Mouse (Mus musculus) CD4-positive helper T cell, adult 2 months (primary cell): ENCODE measurements at regions not wholly inside any gene's neighbourhood (a gene's known extent, or its start where the extent isn't known, plus 50 kb on each side); places are given as distances from the start of the nearest gene placed in this dataset.
"Not testable (repeated sequence)": the region's sequence is repeated elsewhere in the genome, so short reads cannot be mapped to it uniquely, and the experiment has no call there.

Experiments used
- DNase-seq: peaks from one replicate; pipeline ENCODE4 v3.0.0-alpha.2; 2012; ENCODE audit warnings: low read depth, missing footprints, low spot score

DNA sequence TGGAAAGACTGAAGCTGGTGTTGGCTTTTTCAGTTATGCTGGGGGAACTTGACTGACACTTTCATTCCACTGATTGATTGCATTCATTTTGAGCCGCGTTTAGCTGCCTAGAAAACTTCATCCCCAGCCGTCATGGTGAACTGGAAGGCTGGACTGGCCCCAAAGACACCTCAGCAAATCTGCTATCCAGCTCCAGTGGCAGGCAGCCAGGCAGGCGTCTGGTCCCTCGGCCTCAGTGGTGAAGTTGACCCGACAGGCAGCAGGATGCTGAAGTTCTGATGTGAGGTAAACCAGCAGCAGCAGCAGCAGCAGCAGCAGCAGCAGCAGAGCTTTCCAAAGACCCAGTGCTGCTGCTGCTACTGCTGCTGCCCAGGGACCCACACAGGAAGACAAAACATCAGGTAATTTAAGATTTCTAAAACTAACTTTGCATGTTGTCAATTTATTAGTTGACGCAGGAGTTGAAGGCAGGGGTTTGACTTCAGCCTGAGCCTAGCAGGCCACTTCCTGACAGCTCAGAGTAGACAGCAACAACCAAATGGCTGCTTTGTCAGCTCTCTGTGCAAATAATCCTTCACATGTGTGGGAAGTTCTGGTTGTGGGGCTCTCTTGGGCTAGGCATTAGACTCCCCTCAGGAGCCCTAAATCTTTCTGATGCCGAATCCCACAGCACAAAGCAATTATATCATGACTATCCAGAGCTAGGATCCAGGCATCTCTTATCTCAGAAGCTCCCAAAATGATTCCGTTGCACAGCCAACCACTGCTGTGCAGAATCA is 200.4 kb upstream of the Nhs start:
- peak; percentile 1 for DNase-seq

DNA sequence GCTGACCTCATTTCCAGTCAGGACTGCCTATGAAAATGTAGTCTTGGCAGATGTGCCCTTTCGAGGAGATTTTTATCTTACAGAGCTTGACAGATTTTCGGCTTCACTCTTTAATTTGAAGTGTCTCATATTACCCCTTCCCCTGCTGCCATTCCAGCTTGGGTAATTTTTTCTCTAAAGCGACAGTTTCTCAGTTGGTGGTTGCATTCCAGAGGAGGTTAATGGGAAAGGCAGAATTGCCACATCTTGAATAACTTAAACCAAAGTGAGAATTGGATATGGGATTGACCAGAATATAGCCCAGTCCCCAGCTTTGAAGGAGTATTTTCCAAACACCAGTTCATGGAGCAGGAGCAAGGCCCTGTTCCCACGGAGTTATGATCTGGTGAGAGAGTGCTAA is 188.8 kb upstream of the Nhs start:
- DNase-seq = no peak

DNA sequence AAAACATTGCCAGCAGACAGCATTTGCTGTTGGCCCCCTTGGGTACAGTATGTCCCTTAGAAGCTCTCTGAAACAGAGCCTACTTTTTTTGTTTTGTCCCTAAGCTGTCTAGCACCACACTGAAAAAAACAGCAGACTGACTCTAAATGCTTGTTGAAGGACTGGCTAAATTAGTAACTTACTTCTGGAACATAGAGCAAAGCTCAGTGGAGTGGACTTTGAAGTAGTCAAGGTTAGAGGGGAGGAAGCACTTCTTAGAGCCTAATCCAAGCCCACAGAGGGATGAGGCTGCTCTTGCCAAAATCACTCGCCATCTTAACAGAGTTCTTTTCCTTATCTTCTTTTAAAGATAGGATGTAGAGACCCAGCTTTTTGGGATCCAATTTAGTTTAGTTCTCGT is 188.4 kb upstream of the Nhs start:
- DNase-seq = no peak

DNA sequence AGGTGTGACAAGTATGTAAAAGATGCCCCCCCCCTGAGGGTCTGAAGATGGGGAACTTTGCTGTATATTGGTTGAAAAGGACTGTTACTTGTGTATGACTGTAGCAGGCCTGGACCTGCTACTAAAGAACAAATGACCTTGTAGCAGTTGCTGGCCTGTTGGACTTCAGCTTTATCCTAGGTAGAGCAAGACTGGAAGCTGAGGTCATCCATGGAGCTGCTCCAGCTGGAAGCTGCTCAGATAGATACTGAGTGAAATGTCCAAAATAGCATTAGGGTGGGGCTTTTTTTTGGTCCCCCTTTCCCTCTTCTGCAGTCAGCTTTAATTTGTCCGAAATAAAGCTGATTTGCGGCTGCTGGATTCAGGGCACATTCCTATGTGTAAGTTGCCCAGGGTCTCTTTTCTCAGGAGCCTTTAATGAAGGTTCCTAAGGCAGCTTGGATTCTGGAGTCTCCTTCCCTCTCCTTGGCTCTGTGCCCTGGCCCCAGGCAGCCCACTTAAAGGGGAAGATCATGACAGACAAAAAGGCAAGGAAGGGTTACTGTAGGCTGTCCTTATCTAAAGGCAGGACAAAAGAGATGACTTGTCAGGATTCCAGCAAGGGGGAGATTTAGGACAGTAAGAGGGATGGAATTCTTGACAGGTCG is 186.1 kb upstream of the Nhs start:
- no peak for DNase-seq

DNA sequence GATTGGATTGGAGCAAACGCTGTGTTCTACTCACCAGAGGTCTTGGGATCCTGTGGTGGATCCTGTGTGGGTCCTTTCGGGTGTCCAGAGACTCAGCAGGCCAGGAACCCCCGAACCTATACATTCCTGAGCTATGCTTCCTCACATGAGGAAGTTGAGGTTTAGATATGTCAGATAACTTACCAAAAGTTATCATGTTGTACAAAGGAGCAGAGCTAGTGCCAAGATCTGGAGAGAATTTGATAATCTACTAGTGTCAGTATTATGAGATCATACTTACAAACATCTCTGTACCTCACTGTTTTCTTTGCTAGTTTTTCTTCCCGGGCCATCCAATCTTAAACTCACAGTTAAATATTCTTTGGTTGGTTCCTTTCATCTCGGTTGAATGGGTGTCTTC is 172.6 kb upstream of the Nhs start:
- no peak for DNase-seq

DNA sequence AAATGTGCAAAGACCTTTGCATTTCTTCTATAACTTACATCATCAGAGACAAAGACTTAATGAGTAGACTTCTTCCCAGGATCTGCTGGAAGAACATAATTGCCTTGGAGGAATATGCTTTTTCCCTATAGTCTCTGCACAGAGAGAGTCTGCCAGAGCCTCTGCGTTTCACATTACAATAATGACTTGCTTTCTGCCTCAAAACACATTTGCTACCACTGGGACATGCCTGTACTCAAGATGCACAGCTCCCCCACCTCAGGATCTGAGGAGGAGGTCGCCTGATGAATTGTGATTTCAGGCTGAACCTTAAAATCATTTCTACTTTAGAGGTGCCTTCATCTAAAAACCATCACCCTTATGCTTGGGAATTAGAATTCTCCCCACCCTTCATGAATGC is 148.1 kb upstream of the Nhs start:
- DNase-seq = no peak

DNA sequence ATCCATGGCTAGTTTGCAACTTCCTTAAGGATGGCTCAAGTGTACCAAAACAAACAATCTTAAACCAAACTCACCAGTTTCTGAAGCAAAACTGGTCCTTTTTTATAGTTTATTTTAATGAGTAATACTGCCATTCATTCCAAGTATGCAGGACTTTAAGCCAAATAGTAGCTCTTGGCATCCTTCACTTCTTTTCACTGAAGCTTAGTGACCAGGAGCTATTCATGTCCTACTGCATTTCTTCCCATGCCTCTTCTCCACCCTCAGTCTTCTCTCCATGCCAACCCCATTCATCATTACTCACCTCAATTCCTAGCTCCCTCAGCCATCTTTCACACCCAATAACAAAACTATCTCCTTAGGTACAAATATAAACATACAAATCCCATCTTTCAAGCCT is 144.6 kb upstream of the Nhs start:
- no peak for DNase-seq

DNA sequence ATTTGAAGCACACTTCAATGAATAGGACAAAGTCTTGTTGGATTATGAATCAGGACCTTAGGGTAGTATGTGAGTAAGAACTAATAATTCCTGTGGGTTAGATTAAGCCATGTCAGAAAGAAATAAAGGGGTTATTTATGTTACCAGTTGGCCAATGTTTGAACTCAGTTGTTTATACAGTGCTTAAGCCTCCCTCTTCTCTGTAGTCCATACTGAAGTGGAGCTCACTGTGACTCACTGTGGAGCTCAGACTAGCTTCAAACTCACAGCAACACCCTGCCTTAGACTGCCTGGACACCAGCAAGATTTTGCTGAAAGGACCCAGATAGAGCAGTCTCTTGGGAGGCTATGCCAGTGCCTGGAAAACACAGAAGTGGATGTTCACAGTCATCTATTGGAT is 143.3 kb upstream of the Nhs start:
- DNase-seq = no peak

DNA sequence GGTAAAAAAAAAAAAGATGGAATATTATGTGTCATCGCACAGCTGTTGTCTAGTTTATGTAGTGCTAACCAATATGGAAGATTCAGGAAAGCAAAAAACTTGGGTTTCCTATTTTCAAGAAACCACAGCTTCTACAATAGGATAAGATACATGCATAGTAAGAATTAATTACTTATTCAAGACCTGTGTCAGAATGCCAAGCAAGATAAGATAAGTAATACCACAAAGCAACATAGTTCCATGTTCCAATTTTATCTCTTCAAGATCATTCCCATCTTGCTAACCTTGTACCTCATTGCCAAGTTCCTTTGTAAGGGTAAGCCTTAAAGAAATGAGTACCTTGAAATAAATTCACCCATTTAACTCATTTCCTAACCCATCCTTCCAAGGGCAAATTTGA is 131.7 kb upstream of the Nhs start:
- no peak for DNase-seq

DNA sequence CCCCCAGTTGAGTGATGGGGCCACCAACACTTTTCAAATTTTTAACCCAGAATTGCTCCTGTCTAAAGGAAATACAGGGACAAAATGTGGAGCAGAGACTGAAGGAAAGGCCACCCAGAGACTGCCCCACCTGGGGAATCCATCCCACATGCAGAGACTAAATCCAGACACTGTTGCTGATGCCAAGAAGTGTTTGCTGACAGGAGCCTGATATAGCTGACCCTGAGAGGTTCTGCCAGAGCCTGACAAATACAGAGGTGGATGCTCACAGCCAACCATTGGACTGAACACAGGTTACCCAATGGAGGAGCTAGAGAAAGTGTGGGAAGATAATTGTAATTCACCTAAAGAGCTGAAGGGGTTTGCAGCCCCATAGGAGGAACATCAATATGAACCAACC is 126.6 kb upstream of the Nhs start:
- not testable (repeated sequence) for DNase-seq

DNA sequence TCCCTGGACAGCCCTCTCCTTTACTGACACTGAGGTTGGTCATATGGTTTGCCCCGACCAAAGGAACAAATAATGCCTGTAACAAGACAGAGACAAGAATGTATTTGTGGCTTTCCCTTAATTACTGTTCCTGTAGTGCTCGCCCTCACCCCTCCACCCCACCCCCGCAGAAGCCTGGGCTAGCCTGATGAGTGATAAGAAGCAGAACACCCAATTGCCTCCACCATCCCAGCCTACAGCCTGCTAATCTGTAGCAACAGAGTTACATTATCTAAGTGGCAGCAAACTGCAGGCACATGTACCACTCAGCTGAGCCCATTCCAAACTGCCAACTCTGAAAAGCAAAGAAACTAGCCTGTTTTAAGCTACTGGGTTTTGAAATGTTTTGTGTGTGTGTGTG is 124.7 kb upstream of the Nhs start:
- no peak for DNase-seq

DNA sequence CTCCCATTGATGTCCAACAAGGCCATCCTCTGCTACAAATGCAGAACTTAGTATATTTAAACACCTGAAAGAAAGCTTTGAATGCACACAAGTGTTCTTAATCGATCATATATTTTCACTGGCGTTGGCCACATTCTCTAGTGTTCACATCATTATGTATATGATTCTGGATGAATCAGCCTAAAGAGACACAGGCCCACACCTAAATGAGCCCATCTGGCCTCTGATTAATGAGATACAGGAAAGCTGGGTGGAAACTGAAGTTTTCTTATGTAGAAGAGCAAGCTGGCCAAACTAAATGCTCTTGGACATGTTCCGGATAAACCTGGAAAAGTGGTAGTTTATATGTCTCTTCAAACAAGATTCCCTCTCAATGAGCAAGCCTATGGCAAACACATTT is 123.2 kb upstream of the Nhs start:
- no peak for DNase-seq

DNA sequence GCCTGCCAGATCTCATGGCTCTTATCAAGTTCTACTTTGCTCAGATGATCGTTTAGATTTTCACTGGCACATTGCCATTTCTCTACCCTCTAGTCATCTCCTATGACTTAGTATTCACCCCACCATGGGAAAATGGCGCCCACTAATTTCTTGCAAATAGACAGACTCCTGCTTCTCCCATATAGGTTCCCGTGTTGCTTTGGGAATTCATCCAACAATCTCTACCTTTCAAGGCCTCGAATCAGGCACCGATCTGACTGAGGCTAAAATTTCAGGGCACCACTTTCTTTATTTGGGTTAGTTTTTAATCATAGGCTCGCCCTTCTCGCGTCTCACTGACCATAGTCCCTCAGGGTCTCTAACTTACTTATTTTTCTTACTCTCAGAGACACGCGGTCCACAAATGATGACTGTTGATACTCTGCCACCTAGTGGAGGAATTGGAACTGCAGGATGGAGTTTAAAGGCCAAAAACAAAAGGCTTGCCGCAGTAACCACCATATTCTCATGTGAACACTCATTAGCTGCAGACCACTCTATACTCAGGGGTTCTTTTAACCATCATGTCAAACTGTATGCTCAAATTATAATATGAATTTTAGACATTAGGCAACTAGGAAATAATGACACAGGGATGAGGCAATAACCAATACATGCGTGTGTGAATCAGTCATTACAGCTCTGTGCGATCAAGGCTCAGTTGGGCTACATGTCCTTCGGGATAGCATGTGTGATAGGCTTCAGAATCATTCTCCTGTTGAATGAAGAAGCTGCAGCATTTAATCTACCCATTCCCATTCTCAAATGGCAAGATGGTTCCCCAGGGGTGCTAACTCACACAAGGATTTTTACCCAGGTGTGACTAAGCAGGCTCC is 119.5 kb upstream of the Nhs start:
- no peak for DNase-seq

DNA sequence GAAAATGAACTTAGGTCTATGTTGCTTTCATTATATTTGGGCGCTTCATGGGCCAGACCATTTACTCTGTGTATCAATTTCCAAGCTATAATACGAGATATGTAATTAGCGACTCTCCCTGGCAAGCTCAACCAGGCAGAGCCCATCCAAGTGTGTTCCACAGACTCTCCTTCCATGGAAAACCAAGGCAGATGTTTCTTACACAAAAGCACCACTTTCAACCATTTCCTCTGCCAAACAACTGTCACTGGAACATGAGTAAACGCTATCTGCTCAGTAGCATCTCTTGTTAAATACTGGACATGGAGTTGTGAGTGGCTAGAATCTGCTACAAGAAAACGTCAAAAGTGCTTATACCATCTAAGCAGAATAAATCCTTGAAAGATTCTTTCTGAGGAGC is 115.1 kb upstream of the Nhs start:
- no peak for DNase-seq

DNA sequence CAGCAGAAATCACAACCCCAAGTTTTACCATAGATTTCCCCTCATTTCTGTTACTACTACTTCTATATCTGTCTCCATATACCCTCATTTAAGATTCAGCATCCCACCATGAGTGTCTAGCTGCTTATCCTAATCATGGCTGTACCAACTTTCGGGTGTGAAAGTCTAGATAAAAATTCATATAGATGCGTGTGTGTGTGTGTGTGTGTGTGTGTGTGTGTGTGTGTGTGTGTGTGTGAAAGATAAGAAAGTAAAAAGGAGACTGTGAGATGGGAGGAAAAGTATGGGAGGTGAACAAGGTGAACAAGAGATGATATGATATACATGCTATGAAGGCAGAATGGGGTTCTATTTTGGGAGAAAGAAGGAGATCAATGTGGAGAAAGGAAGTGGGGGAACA is 111.7 kb upstream of the Nhs start:
- no peak for DNase-seq

DNA sequence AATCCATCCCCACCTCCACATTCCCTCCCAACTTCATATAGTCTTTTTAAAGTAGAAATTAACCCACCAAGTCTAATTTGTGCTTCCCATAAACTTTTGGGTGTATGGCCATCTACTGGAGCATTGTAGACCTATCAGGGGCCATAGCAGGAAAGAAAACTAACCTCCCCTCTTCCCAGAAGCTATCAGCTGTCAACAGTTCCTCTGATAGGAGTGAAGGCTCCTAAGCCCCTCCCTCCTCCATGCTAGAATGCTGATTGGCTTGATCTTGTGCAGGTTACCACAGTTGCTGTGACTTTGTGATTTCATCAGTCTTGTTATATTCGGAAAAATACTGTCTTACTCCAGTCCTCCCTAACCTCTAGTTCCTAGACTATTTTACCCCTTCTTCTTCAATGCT is 109.4 kb upstream of the Nhs start:
- no peak for DNase-seq

DNA sequence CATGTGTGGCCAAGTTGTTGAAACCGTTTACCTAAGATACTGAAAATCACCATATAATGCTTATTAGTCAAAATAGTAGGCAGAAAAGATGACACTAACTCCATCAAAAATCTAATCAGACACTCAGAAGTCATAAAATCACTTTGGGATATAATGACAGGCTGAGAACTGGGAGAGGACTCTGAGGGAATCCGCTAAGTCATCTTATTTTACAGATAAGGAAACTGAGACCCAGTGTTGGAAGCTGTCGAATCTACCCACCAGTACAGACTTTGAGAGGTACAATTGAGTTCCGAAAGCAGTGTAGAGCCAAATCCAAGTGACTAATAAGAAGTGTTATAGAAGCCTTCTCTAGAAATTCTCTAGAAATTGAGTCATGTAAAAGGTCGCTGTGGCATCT is 108.6 kb upstream of the Nhs start:
- DNase-seq = no peak

DNA sequence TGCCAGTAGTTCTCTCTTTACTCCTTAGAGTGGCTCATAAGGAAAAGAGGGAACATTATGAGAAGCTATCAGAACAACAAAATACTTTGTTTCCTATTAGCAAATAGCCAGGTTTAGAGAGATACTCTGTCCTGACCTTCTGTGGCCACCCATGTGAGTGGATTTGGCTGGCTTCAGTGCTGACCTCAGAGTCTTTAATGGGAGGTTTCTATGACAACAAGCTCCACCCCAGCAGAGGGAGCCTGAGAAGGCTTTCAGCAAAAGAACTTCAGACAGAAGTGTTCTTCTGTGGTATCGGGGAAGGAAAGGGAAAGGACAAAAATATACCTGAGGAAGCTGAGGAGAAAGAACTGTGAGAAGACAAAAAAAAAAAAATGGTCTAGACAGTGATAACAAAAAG is 108.1 kb upstream of the Nhs start:
- DNase-seq = no peak

DNA sequence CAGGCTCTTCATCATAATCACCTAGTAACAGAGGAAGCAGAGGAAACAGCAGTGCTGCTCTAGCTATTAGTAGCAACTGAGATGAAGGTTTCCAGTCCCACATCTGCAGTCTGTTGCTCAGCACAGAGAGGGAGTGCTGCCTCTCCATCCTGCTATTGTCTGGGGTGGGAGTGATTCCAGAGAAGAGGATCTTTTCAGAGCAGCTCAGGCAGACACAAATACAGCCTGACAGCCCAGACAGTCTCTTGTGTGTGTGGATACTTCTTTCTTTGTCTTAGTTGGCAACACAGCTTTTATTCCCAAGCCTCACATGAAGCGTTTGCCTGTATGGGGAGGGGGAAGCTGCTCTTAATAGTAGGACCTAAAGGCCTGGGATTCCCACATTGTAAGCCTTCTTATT is 107.2 kb upstream of the Nhs start:
- no peak for DNase-seq

DNA sequence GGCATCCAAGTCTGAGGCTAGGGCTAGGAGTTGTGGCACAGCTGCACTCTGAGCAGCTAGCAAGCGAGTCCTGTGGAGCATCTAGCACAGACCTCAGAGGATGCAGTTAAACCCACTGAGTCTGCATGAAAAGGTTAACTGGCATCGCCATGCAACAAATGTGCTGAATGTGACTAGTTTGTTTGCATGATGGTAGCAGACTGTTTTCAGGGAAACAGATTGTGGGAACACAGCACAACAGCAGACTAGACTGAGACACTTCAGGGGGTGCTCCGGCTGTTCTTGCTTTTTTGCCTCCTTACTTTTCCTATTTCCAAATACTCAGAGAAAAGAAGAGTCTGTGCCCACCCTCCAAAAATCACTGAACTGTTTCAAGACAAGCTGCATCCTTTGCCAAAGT is 97.9 kb upstream of the Nhs start:
- no peak for DNase-seq

DNA sequence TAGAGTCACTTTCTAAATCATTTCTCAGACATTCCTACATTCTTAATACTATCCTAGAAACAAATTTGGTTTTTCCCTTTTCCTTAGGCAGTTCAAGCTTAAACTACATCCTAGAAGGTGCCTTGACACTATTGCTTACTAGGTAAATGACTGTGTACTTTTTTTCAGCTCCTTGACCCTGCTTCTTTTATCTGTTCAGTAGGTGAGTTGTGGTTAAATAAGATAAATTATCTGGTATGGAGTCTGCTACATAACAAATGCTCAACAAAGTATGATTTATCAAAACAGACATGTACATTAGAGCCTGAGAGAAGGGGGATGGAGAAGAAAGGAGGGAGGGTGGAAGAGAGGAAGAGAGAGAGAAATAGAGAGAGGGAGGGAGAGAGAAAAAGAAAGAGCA is 96.3 kb upstream of the Nhs start:
- DNase-seq = no peak

DNA sequence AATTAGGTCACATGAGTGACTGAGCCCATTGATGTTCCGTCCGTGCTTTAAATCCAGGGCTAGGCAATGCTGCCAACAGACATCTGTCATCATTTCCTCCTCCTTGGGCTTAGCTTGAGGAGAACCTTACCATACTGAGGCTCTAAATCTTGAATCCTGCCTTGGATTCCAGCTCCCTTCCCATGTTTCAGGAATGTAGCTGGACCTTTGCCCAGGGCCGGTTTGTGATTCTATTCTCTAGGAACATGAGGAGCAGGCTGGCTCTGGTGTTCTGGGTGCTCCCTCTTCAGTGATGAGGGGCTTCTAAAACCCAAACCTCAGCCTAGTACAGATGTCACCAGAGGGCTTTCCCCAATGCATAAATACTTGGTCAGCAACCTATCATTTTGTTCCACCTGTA is 81.8 kb upstream of the Nhs start:
- DNase-seq = no peak

DNA sequence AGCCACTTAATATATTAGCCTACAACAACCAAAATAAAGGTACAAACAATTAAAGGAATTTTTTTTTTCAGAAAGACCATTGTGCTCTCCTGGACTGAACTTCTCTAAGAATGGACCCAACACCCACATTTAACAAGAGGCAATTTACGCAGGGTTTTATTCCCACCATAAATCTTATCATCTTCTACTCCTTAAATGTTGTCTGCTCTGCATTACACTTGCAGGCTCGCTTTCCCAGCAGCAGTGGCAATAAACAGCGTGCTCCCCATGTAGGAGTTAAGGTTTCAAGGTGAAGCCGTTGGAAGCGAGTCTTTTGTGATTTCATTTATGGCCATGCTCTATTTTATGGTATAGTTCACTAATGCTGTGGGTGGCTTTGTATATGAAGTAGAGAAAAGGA is 76.0 kb upstream of the Nhs start:
- DNase-seq = no peak
